Mouse (Mus musculus): ENCODE measurements around the gene Mvb12b.

GRCm38 (mm10) chr2:33771388-33771787, 116.4 kb downstream of the Mvb12b start:
- TF ChIP-seq GATA1 (IDR thresholded peaks at IDR 0.05; ENCODE audit: borderline replicate concordance, low read length) (no peak), FLI1 (IDR thresholded peaks at IDR 0.05; ENCODE audit: low read length) (no peak)

Measured in megakaryocyte, embryonic 14.5 days (primary cell).